Mouse (Mus musculus) testis, postnatal 14 days (tissue): ENCODE measurements around the gene Tap2.

Source experiments
- DNase-seq: peaks from one replicate; pipeline ENCODE4 v3.0.0; 2021; ENCODE audit warnings: low spot score

Tap2 gene

DNA sequence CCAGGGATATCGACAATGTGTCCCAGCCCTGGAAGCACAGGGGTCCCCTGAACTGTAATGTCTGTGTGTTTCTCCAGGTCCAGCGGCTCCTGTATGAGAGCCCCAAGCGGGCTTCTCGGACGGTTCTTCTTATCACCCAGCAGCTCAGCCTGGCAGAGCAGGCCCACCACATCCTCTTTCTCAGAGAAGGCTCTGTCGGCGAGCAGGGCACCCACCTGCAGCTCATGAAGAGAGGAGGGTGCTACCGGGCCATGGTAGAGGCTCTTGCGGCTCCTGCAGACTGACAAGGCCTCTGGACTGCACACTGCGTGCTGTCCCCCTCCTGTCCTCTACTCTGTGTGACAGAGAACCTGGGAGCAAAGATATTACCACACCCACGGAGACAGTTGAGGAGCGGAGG is 6.8 kb upstream of the Tap2 start:
- no peak for DNase-seq

DNA sequence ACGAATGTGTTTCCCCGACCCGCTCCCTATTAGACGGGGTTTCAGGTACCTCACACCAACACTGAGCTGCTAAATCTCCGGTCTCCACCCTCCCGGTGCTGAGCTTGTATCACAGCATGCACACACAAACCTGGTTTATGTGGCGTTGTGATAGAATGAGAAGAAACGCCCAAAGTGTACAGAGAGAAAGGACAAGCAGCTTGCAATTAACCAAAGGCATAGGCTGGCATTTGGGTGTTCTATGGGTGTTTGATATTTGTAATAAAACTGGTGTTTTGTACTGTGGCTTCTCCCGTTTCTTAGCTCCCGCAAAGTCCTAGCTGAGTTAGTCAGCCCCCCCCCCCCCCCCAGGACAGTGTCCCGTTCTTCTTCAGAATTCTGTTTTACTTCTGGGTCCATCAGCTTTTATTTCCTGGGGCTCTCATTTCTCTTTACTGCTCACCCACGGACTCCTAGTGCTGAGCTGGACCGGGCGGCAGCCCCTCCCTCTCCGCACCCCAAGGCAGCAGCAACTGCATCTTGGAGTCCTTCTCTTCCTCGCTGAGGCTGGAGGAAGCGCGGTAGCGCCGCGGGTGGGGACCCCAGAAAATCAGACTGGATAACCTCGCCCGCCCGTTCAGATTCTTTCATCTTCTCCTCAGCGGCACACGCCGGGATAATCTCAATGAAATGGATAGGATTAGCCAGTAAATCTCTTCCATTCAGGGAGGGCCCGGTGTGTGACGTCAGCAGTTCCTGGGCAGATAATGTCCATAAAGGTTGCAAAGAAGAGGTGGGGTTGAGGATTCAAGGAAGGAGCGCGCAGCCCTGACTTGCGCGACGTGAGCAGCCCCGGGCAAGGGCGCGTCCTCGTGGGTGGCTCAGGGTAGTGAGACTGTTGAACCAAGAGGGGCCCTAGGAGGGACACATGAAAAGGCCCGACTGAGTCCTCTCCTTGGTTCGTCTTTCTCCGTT is 6.1 kb upstream of the Tap2 start, which contains the start of gene Psmb8:
Gene Psmb8 (plus strand): TSS at position 781 of the 954 bp plus-strand sequence.
- peak; percentile 81 for DNase-seq

DNA sequence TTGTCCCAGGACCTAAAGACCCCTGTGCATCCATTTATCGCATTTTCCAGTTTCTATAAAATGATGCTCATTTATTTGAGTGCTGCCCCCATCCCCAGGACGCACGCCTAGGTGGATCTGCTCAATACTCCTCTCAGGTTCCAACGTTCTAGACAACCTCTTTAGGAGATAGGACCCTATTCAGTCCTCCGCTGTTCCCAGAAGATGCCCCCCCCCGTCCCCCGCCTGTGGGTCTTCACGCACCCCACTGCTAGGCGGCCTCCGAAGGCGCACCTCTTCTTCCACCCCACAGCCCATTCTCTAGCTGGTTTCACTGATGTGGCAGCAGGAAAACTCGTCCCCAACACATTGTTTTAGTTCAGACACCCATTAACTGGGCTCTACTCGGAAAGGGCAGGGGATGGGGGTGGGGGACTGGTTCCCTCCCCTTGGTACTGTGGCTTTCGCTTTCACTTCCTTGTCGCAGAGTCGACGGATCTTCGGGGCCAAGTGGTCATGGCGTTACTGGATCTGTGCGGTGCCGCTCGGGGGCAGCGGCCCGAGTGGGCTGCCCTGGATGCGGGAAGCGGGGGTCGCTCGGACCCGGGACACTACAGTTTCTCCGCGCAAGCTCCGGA is 5.3 kb upstream of the Tap2 start:
- no peak for DNase-seq

DNA sequence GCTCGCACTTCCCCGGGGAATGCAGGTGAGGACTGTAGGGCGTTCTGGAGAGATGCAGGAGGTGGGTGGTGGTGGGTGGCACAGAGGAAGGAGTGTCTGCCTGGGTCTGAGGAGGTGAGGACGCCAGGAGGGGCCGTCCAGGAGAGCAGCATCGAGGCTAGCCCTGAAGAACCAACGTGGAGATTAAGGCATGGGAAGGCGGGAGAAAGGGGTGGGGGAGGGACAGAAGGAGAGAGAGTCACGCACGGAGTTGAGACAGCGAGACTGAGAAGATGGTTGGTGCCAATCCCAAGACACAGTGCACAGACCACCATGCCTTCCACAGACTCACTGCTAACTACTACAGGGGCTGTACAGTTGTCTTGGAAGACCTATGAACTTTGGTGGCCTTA is 4.8 kb upstream of the Tap2 start:
- no peak for DNase-seq

DNA sequence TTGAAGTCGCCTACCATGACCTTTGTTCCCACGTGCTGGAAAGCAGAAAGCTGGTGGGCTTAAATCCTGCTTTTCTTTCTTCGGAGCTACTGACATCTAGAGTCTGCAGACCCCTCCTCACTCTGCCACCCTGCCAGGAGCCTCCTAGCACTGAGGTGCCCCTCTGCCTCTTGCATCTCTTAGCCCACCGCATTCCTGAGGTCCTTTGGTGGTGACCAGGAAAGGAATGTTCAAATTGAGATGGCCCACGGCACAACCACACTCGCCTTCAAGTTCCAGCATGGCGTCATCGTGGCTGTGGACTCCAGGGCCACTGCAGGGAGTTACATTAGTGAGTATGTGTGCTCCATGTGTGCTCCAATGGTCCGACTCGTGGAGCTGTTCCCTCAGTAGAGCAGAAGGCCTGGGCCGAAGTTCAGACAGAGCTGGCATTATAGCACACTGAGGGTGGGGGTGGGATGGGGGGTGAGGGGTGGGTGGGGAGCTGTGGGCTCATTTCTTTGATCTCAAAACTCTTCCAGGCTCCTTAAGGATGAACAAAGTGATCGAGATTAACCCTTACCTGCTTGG is 4.2 kb upstream of the Tap2 start:
- no peak for DNase-seq

DNA sequence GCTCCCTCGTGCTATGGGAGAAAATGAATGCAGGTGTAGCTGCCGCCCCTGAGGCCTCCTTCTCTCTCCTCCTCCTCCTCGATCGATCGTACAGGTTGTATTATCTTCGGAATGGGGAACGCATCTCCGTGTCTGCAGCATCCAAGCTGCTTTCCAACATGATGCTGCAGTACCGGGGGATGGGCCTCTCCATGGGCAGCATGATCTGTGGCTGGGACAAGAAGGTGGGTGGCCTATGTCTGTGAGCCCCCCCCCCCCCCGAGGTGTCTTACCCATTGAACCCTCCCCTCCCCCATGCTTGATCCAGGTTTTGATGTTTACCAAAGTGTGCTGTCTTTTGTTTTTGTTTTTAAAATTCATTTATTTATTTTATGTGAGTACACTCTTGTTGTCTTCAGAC is 3.3 kb upstream of the Tap2 start:
- DNase-seq, result no peak

DNA sequence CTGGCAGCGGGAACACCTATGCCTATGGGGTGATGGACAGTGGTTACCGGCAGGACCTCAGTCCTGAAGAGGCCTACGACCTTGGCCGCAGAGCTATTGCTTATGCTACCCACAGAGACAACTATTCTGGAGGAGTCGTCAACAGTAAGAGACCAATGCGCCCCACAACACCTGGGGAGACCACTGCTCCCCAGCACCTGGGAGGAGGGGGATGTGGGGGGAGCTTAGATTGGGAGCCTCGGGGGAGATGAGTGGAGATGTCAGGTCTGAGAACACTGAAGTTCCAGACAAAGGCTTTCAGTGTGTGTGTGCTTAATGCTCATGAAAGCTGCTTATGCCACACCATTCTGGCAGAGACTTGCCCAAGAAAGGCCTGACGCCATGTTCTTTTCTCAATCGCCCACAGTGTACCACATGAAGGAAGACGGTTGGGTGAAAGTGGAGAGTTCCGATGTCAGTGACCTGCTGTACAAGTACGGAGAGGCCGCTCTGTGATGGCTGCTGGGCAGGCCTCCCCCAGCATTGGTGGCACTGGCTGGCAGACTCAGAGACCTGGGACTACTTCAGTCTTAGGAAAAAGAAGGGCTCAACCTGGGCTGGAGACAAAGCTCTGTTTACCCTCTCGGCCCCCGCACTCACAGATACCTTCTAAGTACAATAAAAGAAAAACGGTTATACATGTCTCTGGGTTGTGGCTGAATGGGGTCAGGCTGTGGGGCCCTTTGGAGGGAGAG is 2.4 kb upstream of the Tap2 start:
- DNase-seq, result no peak

DNA sequence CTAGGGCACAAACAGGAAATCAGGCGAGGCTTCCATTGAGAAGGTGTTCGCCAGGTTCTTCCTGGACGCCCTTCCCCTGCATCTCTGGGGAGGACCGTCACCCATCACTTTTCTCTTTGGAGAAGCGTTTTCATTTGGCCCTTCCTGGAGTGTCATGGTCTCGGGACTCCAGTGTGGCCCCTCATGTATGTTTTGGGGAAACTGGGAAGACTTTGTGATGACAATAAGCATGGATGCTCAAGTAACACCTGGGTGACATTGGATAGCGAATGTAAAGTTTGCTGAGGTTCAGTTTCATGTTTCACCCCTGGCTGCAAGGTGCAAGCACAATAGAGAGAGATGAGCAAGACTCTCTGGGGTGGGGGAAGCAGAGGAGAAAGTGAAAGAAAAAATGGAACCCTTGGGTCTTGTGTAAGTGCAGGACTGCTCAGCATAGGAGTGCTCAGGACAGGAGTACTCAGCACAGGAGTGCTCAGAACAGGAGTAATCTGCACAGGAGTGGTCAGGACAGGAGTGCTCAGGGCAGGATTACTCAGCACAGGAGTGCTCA is 1.7 kb upstream of the Tap2 start:
- DNase-seq, result no peak

DNA sequence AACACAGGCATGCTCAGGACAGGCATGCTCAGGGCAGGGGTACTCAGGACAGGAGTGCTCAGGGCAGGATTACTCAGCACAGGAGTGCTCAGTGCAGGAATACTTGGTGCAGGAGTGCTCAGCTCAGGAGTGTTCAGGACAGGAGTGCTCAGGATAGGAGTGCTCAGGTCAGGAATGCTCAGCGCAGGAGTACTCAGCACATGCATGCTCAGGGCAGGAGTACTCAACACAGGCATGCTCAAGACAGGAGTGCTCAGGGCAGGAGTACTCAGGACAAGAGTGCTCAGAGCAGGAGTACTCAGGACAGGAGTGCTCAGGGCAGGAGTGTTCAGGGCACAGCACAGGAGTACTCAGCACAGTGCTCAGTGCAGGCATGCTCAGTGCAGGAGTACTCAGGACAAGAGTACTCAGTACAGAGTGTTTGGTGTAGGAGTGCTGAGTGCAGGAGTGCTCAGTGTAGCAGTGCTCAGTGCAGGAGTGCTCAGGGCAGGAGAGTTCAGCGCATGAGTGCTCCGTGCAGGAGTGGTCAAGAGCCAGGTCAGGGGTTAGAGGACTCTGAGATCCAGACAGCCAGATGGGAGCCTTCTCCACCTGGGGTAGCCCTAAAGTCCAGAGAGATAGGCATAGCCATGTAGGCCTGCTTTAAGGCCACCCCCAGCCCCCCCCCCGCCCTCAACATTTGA is 426 bp upstream of the Tap2 start:
- DNase-seq, result no peak

DNA sequence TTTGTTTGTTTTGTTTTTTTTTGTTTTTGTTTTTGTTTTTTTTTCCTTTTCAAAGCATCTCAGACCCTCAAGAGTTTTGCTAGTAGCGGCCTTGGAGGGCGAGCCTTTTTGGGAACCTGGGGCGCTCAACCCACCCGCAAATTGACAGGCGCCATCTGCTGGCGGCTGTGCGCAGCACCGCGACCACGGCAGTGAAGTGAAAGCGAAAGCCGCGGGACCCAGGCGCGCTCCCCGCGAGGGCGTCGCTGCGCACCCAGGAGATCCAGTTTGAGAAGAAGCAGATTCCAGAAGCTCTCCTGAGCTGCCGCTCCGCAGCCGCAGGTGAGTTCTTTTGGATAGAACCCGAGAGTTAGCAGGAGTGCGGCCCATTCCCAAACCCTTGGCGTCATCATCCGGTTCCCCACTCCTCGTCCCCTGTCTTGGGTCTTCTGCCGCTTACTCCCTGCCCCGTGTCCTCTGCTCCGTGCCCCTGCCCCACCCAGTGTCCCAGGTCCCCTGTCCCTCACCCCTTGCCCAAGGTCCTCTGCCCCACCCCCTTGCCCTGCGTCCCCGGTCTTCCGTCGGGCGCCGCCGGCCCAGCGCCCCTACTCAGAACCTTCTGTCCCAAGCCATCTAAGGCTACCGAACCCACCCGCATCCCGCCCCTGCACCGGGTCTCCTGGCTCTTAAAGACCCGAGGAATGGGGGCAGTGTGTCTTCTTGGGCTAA is 1.1 kb downstream of the Tap2 start:
- peak; percentile 76 for DNase-seq

DNA sequence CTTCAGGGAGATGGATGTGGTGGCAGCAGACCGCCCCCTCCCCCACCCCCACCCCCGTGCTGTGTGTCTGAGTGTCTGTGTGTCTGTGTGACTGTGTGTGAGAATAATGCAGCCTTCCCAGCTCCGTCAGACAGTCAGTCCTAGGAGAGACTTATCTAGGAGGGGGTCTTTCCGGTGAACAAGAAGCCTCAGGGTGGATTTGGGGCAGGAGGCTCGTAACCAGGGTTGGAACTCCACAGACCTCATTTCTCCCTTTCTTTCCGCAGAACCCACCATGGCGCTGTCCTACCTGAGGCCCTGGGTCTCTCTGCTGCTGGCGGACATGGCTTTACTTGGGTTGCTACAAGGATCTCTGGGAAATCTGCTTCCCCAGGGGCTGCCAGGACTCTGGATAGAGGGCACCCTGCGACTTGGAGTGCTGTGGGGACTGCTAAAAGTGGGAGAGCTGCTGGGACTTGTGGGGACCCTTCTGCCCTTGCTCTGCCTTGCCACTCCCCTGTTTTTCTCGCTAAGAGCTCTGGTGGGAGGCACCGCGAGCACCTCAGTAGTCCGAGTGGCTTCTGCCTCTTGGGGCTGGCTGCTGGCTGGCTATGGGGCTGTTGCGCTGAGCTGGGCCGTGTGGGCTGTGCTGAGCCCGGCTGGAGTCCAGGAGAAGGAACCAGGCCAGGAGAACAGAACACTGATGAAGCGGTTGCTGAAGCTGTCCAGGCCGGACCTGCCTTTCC is 1.9 kb downstream of the Tap2 start:
- no peak for DNase-seq

DNA sequence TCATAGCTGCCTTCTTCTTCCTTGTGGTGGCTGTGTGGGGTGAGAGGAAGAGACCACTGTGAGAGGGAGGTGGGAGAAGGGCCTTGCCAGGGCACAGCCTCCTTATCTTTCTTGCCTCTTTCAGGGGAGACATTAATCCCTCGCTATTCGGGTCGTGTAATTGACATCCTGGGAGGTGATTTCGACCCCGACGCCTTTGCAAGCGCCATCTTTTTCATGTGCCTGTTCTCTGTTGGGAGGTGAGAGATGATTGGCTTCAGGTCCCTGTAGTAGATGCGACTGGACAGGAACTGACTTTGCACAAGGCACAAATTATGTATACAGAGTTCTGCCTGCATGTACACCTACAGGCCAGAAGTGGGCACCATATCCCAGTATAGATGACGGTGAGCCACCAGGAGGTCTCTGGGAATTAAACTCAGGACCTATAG is 2.4 kb downstream of the Tap2 start:
- no peak for DNase-seq

DNA sequence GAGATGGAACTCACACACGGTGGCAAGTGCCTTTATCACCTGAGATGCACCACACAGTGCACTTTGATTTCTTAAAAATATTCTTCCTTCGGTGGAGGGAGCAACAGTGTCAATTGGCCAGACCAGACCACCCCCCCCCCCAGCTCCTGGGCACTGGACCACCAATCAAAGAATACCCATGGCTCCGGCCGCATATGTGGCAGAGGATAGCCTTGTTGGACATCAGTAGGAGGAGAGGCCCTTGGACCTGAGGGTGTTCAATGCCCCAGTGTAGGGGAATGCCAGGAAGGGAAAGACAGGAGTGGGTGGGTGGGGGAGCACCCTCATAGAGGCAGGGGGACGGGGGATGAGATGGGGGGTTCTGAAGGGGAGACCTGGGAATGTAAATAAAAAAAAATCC is 3.4 kb downstream of the Tap2 start:
- DNase-seq, result no peak

DNA sequence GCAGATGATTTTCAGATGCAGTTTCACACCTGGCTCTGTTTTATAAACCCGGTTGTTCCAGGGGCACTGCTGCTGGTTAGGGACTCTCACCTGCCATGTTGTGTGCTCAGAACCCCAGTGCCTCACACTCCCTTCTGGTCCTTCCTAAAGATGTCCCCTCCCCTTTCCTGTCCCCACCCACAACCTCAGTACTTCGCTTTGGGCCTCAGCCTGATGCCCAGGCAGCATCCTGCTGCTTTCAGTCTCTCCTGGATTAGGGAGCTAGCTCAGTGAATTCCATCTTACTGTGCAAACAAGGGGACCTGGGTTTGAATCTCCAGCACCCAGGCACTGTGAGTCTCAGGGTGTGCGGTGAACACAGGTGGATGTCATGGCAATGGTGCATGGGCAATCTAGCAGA is 4.1 kb downstream of the Tap2 start:
- no peak for DNase-seq

DNA sequence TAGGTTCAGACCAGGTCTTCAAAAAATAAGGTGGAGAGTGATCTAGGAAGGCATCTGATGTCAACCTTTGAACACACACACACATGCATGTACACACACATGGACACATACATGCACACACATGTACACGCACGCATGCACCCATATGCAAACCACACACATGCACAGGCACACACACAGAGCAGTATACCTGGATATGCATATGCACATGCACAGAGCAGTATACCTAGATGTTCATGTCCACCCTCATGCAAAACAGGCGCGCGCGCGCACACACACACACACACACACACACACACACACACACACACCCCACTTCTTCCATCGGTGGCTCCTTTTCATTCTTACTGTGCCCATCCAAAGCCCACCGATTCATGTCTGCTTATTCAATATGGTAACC is 4.5 kb downstream of the Tap2 start:
- DNase-seq, result no peak

DNA sequence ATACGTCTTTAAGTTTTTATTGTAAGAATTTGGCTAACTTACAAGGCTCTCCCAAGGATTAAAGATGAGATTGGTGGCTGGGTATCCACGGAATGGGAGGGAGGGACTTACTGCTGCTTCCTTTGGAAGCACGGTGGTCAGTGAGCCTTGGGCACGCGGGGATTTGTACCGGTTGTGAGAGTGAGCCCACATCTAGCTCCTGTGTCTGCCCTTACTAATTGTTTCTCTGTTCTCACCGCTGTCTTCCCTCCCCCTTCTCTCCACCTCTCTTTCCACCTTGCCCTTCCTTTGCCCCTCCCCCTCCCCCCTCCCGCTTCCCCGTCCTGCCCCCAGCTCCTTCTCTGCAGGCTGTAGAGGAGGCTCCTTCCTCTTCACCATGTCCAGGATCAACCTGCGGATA is 5.1 kb downstream of the Tap2 start:
- DNase-seq, result no peak

DNA sequence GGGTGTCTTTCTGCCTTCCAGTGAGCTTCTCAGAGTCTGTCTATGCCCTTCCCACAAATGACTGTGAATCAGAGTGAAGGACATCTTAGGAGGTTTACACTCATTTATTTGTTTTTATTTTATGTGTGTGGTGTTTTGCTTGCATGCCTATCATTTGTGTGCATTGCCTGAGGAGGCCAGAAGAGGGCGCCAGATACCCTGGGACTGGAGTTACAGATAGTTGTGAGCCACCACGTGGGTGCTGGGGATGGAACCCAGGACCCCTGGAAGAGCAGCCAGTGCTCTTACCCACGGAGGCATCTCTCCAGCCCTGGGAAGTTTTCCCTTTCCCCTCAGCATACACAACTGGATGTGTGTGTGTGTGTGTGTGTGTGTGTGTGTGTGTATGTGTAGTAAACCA is 6.4 kb downstream of the Tap2 start:
- no peak for DNase-seq

DNA sequence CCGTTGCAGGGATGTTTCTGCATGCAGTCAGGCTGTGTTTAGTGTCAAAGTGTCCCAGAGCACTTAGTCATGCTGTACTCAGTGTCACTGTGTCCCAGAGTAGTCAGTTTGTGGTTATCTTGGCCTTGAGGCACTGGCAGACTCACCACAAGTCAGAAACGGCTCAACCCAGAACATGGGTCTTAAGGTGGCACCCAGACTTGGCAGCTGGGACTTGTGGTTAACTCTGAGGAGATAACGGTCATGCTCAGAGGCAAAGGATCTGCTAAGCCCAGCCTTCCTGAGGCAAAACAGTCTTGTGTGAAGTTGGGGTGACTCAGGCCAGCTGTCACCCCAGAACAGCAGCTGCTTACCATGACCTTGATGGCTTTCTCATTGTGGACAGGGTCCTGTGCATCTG is 7.3 kb downstream of the Tap2 start:
- no peak for DNase-seq

DNA sequence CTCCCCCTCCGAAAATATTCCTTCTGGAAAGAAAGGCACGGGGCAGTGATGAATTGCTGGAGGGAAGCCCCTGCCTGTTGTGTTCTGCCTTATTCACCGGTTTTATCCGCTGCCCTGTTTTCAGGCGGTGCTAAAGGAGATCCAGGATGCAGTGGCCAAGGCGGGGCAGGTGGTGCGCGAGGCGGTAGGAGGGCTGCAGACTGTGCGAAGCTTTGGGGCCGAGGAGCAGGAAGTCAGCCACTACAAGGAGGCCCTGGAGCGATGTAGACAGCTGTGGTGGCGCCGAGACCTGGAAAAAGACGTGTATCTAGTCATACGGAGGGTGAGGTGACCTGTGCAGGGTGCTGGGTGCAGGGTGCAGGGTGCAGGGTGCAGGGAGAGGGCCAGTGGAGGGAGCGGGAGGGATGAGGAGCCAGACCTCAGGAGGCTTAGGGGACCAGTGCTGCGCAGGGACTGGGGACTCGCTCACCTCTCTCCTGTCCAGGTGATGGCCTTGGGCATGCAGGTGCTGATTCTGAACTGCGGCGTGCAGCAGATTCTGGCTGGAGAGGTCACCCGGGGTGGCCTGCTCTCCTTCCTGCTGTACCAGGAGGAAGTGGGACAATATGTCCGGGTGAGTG is 8.5 kb downstream of the Tap2 start:
- DNase-seq, result no peak

DNA sequence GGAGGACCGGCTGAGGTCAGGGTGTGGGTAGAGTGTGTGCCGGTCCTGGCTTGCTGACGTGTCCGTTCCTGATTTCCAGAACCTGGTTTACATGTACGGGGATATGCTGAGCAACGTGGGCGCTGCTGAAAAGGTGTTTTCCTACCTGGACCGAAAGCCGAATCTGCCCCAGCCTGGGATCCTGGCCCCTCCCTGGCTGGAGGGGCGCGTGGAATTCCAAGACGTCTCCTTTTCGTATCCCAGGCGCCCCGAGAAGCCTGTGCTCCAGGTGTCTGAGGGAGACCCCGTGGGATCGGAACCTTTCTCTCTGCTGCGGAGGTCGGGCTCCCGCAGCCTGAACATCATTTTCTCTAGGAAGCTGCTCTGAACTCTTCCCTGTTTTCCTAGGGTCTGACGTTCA is 10.6 kb downstream of the Tap2 start:
- DNase-seq, result no peak
